Mouse (Mus musculus) ZHBTc4 (cell line): ENCODE measurements at regions not wholly inside any gene's neighbourhood (a gene's known extent, or its start where the extent isn't known, plus 50 kb on each side); places are given as distances from the start of the nearest gene placed in this dataset.

ENCODE experiments used
- DNase-seq: peaks from one replicate; pipeline ENCODE4 v3.0.0-alpha.2; 2011; ENCODE audit warnings: low read depth, low spot score

DNA sequence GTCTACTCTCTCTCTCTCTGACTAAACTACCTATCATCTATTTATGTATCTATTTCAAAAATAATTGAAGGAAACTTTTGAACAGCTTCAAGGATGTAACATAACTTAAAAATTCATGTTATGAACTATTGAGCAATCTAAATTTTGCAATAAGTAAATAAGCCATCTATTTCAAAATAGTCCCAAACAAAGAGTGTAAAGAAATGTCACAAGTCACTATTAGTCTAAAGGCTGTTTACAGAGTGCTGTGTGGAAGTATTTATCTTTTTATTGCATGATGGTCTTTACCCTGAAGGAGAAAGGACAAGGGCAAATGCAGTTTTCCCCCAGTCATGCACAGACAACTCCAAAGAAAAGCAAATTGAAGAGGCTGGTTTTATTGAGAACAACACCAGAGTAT is 496.0 kb downstream of the Olfm4 start:
- DNase-seq, result no peak

GRCm38 (mm10) chr14:80482771-80483170 is 498.9 kb downstream of the Olfm4 start:
- no peak for DNase-seq

GRCm38 (mm10) chr14:80484256-80484655 is 500.4 kb downstream of the Olfm4 start:
- DNase-seq, result no peak

GRCm38 (mm10) chr14:80485149-80485548 is 501.3 kb downstream of the Olfm4 start:
- no peak for DNase-seq

- no peak for DNase-seq
Observed at GRCm38 (mm10) chr14:80486605-80487004, 502.7 kb downstream of the Olfm4 start.

DNA sequence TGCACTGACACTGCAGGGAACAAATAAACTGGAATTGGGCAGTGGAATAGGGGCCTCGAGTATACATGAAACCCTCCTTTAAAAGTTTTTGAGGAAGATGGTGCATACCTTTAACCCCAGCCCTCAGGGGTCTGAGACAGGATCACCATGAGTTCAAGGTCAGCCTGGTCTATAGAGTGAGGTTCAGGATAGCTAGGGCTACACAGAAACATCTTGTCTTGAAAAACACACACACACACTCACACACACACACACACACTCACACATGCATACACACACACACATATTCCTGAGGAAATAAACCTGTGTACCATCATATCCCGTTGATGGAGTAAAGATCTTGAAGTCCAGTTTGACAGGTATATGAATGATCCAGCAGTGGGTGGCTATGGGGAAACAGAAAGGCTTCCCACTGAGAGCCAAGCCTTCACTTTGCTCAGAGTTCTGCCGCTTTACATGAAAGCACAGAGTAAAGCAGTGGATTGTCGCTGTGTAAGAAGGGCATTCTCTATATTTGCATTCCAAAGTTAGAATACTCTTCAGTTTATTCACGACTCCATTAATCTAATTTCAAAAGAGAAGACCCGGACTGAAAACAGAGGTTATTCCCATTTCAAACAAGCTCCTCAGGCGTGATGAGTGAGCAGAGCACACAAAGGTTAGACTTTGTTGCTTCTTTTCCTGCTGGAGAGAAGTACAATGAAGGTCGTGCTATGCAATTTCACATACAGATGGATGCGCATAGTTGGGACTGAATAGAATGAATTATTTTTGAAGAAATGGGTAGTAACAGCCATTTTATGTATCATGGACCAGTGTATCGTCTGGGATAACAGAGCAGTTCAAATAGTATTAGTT is 508.4 kb downstream of the Olfm4 start:
- peak; percentile 5 for DNase-seq

GRCm38 (mm10) chr14:80492901-80493279 is 509.0 kb downstream of the Olfm4 start:
- no peak for DNase-seq

- no peak for DNase-seq
Observed at GRCm38 (mm10) chr14:80504351-80504750, 520.5 kb downstream of the Olfm4 start.

DNA sequence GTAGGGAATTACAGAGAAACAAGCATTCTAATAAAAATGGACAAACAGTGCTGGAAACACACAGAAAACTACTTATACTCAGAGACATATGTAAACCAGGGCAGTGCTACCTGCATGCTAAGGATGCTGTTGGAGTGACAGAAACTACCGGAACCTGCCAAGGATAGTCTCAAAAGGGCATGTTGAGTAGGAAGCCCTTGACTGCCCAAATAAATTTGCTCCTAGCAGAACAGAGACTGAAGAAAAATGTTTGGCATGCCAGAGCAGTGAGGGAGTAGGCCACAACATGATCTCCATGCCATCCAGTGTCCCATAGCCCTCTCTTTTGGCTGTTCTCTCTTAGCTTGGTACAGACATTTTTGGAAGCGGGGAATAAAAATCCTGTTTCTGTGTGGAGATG is 532.7 kb downstream of the Olfm4 start:
- DNase-seq, result no peak

DNA sequence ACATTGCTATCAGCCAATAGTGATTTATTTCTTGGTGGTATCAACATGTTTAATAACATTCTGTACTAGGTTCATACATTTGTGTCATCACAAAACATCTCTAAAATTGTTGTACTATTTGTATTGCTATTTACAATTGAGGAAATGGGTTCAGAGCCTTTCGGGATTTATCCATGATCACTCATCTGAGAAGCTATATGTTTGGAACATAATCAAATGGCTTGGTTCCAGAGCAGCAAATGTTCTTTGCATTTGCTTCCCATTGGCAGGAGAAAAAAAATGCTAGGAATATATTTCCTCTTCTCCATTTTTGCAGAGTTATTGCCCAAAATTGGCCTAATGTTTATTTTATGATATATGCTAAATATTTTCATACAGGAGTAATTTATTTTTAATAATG is 537.3 kb downstream of the Olfm4 start:
- DNase-seq, result no peak

DNA sequence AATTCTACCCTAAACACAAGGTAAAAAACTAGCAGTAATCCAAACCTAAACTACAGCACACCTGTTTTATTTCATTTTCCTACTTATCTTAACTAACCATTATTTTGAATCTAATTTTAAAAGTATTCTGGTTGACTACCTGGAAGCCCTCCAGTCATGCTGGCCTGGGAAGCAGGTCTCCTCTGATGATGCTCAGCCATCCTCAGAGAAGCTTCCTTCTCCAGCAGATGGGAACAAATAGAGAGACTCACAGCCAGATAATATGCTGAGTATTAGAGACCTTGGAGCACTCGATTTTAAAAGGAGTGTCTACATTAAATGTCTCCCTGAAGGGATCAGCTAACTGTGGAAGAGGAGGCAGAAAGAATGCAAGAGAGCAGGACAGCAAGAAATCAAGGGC is 537.8 kb downstream of the Olfm4 start:
- no peak for DNase-seq

GRCm38 (mm10) chr14:80522536-80522935 is 538.7 kb downstream of the Olfm4 start:
- peak; percentile 26 for DNase-seq

DNA sequence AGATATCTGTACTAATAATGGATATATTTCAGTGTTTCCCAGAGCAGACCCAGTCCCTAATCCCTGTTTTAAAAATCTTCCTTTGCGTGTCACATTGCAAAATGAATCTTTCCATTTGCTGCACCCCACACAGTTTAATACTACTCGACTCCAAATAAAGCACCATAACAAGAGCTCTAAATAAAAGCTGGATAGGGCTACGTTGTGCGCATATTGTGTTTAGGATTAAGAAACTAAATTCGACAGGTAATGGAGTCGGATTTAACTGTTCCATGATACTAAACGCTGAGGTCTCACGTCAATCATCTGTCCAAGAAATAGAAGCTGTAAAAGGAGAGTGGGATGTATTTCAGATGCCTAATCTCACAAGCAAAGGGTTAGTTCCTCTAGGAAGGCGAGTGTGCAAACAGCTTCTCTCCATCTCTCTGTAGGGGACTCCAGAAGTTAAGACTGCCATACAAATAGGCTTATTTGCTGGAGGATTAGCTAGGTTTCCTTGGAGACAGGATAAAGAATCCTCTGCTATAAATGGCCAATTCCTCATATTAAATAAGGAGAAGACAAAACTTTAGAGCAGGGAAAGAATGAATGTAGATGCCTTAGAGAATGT is 544.6 kb downstream of the Olfm4 start:
- no peak for DNase-seq

DNA sequence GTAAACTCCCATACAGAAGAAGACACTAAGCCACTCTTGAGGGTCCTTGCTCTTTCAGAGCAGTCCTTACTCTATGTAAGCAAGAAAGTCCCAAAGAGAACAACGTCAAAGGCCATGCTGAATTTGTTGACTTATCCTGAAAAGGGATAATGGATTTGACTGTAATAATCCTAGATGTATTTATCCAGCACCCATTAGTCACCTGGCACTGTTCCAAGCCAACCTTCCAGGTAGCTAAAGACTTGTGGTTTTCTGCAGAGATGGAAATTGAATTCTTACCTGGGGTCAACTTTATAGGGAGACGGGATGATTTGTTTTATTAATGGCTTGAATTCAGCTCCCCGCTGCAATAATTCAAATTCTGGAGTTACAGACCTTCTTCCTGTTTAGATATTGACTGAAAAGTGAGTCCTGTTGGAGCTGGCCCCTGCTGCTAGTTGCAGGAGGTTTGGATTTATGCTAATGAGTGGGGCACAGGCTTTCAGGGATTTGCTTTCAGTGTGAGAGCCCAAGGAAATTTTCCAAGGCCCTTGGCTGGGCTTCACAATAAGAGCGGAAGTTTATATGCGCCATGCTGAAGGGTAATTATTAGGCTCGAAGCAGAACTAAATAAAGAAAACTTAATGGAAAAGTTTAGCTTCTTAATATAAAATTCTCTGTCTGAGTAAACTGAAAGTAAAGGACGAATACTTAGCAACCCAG is 552.3 kb downstream of the Olfm4 start:
- no peak for DNase-seq

- no peak for DNase-seq
Observed at GRCm38 (mm10) chr14:80559950-80560349, 576.1 kb downstream of the Olfm4 start.
